Mouse (Mus musculus): ENCODE results near the gene Asah2. TPM values are rescaled to one million over a fixed set of nuclear protein-coding genes. Genes with fewer than 3 reads are reported as not detected.
"Not testable (repeated sequence)": the region's sequence is repeated elsewhere in the genome, so short reads cannot be mapped to it uniquely, and the experiment has no call there.

Asah2 gene
- total RNA-seq, 2 experiments from 2014 or later, result 17.8 to 23.2 TPM

DNA sequence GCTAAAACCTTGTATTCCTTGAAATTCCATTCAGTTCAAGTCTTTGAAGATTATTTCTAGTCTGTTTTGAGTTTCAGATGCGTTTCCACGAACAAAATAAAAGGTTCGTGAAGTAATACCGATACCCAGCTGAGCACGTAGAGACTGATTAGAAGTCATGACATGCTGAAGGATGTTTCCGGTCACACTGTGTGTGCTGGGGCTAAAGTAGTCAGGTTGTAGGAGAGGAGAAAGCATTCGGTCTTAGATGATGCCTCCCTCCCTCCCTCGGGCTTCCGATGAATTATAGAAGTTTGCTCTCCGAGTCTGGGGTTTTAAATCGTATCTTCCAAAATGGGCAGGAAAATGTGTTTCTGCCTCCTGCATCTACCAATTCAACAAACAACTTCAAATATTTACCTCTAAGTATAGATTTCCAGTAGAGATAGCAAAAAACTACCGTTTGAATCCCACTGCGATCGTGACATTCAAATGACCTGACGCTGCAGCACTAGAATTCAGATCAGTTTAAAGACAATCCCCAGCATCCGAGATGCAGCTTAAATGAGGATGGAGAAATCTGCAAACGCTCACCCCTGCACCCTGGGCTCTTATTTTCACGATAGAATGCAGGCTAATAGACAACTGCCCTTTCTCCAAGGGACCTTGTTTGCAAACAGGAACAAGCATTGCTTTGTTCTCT lies 5.6 kb downstream of the Asah2 start:
- no peak for DNase-seq

DNA sequence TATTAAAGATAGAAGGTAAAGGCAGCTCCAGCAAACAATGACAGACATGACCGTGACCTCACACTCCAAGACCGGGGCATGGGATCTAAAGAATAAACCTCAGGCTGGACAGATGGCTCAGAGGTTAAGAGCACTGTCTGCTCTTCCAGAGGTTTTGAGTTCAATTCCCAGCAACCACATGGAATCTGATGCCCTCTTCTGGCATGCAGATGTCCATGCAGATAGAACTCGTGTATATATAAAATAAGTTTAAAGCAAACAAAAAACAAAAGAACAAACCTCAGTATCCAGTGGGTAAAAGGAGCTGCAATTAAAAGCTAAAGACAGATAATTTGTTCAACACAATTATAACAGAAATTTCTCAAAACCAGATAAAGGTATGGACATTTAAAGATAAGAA lies 9.4 kb downstream of the Asah2 start:
- no peak for DNase-seq

DNA sequence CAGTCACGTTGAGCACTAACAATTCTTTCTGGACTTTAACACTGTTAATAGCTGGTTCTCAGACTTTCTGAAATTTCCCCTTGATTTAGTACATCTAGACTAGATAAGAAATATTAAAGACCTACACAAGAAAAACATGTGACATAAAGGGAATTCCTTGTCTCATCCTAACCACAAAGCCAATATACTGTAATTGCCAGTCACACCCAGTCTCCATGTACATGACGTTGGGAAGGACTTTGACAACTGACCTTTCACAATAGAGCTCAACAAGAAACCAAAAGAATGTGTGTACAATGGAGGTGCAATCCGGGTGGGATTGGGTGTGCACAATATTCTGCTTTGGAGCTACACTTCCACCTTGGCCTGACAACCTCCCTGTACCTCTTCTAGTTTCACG lies 15.7 kb downstream of the Asah2 start:
- DNase-seq, result no peak

DNA sequence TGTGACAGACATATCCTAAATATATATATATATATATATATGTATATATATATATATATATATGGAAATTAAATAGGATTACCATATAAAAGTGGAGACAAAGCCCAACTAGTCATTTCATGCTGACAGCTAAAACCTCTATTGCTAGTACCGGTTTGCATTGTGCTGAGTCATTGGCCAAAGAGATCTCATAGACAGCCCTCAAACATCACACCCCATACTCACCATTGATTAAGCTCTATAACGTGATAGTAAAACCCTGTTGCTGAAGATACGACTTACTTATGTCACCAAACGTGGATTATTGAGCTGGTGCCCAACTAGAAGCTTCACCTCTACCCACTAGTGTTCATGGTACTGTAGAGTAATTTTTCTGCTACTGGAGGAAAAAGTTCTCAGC lies 17.2 kb downstream of the Asah2 start:
- no peak for DNase-seq

DNA sequence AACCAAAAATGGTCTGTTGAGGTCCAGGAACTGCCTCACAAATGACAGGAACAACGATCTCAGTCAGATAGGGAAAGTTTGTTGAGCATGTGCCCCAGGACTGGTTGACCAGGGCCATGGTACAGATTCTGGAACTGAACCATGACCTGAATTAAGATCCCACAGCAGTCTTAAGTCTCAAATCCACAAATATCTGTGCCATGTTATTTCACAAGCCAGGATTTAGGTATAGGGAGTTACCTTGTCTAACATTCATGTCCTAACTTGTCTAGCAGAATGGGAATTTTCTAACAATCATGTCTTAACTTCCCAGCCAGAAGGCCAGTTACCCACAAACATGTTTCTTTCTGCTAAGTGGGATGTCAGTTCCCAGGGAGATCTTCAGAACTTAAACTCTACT lies 19.4 kb downstream of the Asah2 start:
- no peak for DNase-seq

DNA sequence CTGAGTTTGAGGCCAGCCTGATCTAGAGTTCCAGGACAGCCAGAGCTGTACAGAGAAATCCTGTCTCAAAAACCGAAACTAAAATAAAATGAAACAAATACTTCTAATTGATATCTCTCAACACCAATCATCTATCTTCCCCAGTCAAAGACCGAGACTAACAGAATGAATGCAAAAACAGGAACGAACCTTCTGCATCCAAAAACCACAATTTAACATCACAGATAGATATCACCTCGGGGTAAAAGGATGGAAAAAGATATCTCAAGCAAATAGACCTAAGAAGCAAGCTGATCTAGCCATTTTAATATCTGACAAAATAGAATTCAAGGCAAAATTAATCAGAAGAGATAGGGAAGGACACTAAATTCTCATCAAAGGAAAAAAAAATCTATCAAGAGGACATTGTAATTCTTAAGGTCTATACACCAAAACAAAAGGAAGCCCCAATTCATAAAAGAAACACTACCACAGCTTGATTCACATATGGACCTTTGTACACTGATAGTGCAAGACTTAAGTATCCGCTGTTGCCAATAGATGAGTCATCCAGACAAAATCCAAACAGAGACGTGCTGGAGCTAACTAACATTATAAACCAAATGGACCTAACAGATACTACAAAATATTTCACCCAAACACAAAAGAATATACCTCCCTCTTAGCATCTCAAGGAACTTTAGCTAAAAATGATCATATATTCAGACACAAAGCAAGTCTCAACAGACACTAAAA lies 20.1 kb downstream of the Asah2 start:
- no peak for DNase-seq

DNA sequence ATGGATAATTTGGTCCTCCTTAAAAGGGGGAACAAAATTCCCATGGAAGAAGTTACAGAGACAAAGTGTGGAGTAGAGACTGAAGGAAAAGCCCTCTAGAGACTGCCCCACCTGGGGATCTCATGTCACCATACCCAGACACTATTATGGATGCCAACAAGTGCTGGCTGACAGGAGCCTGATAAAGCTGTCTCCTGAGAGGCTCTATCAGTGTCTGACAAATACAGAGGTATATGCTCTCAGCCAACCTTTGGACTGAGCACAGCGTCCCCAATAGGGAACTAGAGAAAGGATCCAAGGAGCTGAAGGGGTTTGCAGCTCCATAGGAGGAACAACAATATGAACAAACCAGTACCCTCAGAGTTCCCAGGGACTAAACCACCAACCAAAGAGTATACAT lies 23.2 kb downstream of the Asah2 start:
- not testable (repeated sequence) for DNase-seq

DNA sequence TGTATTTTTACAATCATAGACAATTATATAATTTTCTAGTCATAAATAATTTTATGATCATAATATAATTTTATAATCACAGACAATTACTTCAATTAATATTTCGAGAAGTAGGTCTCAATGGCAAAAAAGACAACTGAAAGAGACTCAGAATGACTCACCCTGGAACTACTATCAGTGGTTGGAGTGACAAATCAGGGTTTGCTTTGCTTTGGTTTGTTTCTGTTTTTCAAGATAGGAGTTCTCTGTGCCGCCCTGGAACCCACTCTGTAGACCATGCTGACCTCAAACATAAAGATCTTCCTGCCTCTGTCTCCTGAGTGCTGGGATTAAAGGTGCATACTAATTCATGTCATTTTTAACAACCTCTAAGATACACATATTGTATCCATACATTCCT lies 37.7 kb downstream of the Asah2 start:
- no peak for DNase-seq

DNA sequence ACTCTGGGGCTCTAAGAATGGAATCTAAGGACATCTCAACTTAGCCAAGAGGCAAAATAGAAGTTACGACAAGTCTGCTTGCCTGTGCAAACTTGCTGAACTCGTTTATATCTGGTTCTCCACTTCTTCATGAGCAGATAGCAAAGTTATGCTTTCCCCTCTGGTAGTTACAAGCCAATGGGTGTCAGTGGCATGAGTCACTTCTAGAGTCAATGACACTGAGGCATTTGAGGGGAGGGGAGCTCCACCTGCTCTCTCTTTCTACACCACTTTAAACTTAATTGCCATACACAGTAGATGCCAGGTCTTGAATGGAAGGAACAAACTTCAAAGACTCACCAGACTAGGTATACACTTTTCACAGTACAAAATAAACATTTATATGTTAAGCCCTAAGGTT lies 38.4 kb downstream of the Asah2 start:
- no peak for DNase-seq

DNA sequence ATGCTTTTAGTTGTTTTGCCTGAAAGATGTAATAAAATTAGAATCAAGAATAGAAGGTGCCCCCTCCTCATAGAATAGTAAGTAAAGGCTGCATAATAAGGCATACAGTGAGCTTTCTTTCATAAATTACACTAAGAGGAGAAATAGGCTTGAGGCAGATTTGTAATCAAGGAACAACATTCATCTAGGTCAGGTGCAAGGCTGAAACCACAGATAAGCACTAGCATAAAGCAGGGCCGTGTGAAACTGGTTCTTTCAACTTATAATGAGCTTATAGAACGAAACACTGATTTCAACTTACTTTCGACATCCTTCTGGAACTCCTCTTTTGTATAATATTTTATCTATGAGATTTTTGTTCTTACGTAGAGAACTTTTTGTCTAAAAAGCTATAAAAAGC lies 40.3 kb downstream of the Asah2 start:
- DNase-seq, result no peak

DNA sequence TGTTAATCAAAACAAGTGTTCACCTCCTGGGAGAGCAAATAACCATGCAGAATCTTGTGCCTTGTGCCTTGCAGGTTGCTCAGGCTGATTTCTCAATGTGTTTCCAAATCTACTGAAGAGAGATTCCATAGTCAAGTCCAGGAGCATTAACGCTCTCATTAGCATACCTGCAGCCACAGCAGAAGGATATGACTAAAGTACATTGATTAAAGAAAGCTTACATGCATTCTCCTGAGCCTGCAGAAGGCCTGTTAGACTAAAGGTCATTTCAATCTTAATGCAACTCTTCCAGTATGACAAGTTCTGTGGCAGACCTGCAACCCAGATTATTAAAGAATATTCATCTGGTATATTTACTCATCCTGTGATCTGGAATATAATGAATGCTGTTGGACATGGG lies 46.7 kb downstream of the Asah2 start:
- no peak for DNase-seq

DNA sequence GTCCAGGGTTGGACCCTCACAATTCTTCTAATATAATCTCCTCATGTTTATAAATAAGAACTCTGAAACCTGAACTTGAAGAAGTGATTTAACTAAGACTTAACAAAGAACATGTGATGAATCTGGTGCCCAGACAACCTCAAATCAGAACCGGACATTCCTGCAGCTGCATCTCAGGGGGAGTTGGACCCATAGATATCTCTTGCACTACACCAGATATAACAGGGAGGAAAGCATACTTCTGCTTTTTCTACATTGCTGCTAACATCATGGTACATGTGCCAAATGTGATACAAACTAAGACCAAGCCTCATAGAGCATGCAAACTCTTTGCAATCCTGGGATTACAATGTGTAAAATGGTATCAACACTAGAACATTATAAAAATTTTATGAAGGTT lies 51.8 kb downstream of the Asah2 start:
- no peak for DNase-seq

DNA sequence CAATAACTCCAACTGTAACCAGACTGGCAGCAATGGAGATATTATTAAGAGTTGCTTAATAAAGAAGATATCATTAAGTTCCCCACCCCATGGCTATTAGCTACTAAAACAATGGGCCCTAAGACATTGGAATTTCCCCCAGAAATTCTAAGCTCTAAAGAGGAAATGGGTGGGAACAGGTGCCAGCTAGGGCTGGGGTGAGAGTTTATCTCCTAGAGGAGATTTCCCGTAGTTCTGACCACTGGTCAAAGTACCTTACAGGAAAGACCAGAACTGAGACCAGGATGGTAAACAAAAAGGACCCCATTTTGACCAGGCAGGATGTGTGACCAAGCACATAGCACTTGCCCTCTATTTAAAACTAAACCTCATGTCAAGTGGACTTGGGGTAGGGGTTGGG lies 52.3 kb downstream of the Asah2 start:
- no peak for DNase-seq

DNA sequence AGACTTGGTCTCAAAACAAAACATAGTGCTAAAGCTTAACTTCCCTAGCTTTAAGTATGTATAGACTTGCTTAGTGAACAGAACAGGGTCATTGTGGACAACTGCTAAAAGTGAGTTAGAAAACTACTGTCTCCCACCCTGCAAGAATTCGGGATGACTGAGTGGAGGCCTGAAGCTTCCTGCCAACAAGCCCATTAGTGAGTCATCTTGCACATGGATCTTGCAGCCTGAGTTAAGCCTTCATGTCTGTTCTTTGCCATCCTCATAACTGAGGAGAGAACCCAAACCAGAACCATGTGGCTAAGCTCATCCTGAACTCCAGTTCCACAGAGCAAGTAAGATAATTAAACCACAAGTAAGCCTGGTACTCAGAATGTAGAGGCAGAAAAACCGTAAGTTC lies 56.8 kb downstream of the Asah2 start:
- DNase-seq, result no peak

DNA sequence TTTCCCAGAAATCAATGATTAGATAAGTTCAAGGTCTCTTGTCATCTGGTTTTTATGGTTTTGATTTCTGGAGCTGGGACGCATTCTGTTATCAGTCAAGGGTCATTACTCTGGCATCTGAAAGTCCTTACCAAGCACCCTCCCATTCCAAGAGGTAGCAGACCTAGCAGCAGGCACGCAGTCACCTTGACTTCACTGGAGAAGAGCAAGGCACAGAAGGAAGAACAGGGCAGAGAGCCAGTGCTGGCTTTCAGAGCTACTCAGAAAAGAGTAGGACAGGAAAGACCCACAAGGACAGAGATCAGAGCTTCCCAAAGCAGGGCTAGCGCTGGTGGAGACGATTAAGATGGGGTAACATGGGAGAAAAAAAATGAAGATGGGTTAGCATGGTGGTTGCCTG lies 75.1 kb downstream of the Asah2 start:
- peak; percentile 19 for DNase-seq

DNA sequence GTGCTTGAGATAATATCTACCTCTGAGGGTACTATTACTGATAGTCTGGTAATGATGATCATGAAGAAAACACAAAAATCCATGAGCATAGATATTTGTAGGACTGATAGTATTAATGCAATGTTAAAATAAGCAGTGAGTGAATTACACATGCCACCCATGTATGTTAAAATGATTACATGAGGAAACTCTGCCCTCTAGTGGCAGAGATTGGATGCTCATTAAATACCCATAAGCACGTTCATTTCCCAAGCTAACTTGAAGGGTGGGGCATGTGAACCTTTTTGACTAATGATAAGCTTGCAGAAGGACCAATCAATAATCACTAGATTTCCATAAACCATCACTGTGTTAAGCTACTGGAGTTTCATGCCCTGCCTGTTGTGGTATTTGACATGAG lies 77.6 kb downstream of the Asah2 start:
- DNase-seq, result peak; percentile 50

DNA sequence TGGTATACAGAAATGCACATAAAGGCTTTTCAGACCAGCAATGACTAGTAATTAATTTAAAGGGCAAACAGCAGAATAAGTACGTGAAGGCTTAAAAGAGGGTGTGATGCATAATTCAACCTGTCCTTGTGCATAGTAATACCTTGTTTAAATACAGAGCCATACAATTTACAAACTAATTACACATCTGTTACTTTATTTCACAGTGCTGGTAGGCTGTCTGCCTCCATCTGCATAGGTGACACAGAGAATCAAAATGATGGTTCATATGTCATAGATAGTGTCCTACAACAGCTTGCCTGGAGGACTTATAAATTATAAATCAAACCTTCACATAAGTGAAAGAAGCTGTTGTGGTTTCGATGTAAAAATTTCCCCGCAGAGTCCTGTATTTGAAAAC lies 82.6 kb downstream of the Asah2 start:
- DNase-seq, result no peak

DNA sequence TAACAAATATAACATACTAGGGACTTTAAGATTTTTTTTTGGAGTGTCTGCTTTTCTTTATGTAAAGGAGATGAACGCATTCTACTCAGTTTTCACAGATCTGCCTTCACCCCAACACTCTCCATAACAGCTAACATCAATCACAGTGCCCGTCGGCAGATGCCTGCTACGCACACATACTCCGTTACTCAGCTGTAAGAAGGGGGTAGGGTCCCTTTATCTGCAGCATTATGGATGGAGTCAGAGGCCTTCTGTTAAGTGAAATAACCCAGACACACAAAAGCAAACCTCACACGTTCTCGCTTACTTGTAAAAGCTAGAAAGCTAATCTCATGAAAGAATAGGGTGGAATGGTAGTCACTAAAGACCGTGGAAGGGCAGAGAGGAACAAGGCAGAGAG lies 88.3 kb downstream of the Asah2 start:
- no peak for DNase-seq

DNA sequence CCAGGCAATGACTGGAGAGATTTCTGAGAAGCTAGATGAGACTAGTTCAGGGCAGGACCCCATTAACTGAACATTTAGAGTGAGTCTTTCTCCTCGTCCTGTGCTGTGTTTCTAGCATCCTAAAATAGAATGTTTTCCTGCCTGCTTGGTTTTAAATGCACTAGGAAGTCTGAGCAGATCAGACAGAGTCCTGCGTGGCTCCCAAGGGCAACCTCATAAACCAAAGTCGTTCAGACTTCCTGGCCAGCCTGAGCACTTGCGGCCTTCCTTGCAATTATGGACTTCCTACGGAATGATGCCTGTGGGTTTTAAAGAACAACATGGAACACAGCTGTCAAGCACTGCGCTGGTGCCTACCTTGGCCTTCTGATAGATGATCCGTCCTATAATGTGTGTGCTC lies 89.4 kb downstream of the Asah2 start:
- peak; percentile 6 for DNase-seq

DNA sequence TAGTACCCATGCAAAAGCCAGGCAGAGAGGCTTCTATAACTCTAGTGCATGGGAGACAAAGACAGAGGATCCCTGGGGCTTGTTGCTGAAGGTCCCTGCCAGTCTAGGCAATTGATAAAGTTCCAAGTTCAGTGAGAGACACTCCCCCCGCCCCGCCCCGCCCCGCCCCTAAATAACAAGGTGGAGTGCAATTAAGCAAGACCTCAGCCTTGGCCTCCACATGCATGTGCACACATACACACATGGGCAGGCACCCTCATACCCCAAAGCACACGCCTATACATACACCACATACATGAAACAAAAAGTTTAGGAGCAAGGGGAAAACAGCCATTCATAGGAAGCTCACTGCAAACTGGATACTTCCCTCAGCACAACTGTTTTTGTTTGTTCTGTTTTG lies 90.0 kb downstream of the Asah2 start:
- DNase-seq, result no peak

DNA sequence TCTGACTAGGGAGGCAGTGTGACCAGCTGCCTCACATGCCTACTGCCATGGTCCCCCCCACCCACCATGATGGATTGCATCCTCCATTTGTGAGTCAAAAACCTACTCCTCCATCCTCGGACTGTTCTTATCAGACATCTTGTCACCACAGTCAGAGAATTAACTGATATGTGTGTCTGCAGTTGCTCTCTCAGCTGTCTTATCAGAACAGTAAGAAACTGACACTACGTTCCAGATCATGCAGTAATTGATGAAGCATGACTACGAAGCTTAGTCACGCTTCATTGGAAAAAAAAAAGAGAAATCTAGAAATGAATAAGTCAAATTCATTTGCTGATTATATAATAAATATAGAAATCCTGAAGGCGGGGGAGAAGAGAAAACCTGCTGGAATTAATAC lies 105.4 kb downstream of the Asah2 start:
- no peak for DNase-seq

DNA sequence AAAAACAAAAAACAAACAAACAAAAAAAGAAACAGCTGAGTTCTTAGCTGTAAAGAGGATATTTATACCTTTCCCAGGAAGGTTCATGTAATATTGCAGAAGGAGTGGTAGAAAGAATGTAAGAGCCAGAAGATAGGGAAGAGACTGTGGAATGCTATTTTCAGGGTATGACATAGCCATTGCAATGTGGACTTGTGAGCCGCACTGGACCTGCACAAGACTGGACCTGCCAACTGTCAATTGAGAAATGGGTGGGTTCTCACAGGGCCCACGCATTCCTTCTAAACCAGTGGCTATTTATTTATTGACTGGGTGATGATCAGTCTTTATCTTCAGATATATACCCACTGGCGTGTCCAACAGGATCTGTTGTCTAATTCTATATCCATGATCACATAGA lies 111.1 kb downstream of the Asah2 start:
- no peak for DNase-seq

DNA sequence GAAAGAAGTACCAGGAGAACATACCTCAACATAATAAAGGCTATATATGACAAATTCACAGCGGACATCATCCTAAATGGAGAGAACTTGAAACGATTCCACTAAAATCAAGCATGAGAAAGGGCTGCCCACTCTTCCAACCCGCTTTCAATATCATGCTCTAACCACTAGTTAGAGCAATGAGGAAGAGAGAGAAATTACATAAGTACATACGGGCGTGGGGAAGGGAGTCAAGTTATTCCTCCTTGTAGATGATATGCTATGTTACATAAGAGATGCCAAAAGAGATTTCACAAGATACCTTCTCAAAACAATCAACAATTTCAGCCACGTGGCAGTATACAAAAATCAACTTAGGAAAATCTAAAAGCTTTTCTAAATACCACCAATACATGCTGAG lies 117.0 kb downstream of the Asah2 start:
- no peak for DNase-seq

DNA sequence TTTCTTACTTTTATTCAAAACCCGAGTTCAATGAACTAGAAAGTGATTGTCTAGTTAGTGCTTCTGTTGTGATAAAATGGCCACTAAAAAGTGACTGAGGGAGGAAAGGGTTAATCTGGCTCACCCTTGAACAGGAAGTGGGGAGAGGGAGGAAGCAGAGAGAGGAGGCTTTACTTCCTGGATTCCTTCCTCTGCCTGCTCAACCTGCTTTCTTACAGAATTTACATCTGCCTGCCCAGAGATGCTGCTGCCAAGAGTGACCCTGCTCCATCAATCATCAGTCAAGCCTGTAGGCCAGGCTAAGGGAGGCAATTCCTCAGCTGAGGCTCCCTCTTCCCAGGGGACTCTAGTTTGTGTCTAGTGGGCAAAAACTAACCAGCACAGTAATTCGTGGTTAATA lies 132.1 kb downstream of the Asah2 start:
- DNase-seq, result no peak
